In the genomic region with DNA sequence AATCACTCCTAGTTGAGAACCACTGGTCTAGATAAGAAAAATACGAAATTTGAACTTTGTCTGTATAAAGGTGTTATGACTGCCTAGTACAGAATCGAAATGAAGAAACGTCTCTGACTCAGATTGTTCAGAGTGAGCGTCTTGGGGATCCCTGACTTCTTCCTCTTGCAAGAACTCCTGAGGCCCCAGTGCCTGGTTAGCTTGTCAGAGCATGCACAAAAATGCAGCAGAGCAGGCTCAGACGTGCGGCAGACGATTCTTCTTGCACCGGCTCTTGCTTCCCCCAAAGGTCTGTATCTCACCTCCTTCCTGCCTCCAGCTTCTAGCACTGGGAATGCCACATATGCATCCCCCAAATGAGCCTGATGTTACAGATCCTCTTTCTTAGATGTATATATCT, we compare ENCODE assay signal across 29 mouse cellular contexts. TPM values are rescaled to one million over a fixed set of nuclear protein-coding genes. Genes with fewer than 3 reads are reported as not detected.
A peak's percentile ranks its signal among the peaks of the same experiment; 100 is the strongest.
DNase-seq lines count a peak whose midpoint lies in the region; ATAC-seq lines count a peak whose summit lies in the region.
"Had no signal": no experiment of that assay in that cellular context is flagged by ENCODE, and none has a peak within 500 bp of the region (broad histone marks: within the 10 kb centered on the region; RNA-seq: fewer than 3 reads in every experiment).

No protein-coding gene starts in this region.

- DNase-seq in urinary bladder, adult 18-20 months (ENCODE audit: low spot score in 2 of 2) = peak; percentile 42 to 55
- no peak for DNase-seq in urinary bladder, postnatal 10 days (ENCODE audit: low spot score)
- peak; percentile 79 for DNase-seq in gonadal fat pad, adult 2 months (ENCODE audit: low read depth)
- DNase-seq in kidney, postnatal 10 days = no peak
- DNase-seq in cerebellum, adult 11-12 months = no peak
- no peak for DNase-seq in embryo, embryonic 11 days
- DNase-seq: adrenal gland, postnatal 36 days; cerebellum, adult 2 months; cerebellum, postnatal 14 days; heart, postnatal 14 days; kidney, adult 18-20 months; kidney, postnatal 36 days; liver; lung, adult 2 months; lung, postnatal 10 days; midbrain, embryonic 14.5 days; right cerebral cortex, adult 18-20 months; thymus, postnatal 14 days had no signal

- no peak overlapping the region for H3K4me2 ChIP-seq in embryonic facial prominence, embryonic 13.5 days
- H3K4me2 ChIP-seq in stomach, embryonic 16.5 days (ENCODE audit: low read depth, low read length) = no peak overlapping the region
- H3K4me2 ChIP-seq: kidney, embryonic 15.5 days; neural tube, embryonic 12.5 days had no signal

- no peak overlapping the region for H3K9ac ChIP-seq in embryonic facial prominence, embryonic 13.5 days
- H3K9ac ChIP-seq in stomach, embryonic 16.5 days (ENCODE audit: low read length) = no peak overlapping the region
- H3K9ac ChIP-seq: kidney, embryonic 15.5 days; liver, embryonic 14.5 days; neural tube, embryonic 12.5 days had no signal

- no peak overlapping the region for H3K4me3 ChIP-seq in embryonic facial prominence, embryonic 13.5 days
- H3K4me3 ChIP-seq in stomach, embryonic 16.5 days (replicated peaks; ENCODE audit: low read length) = no peak overlapping the region
- H3K4me3 ChIP-seq: forebrain, embryonic 10.5 days; hindbrain, embryonic 10.5 days; kidney, embryonic 15.5 days; layer of hippocampus, adult 2 months; left cerebral cortex, adult 2 months; neural tube, embryonic 12.5 days had no signal

- no peaks in the 10 kb centered on the region for H3K27me3 ChIP-seq in embryonic facial prominence, embryonic 13.5 days
- H3K27me3 ChIP-seq in stomach, embryonic 16.5 days (ENCODE audit: control insufficient read depth, insufficient read depth, low read length) = no peaks in the 10 kb centered on the region
- H3K27me3 ChIP-seq: kidney, embryonic 15.5 days; neural tube, embryonic 12.5 days had no signal

- H3K9me3 ChIP-seq in embryonic facial prominence, embryonic 13.5 days = no peaks in the 10 kb centered on the region
- H3K9me3 ChIP-seq in stomach, embryonic 16.5 days (replicated peaks; ENCODE audit: control insufficient read depth, low read length) = no peaks in the 10 kb centered on the region
- H3K9me3 ChIP-seq: forebrain, embryonic 10.5 days; hindbrain, embryonic 10.5 days; kidney, embryonic 15.5 days; neural tube, embryonic 12.5 days had no signal

- peak overlapping the region; percentile 55 for H3K27ac ChIP-seq in embryonic facial prominence, embryonic 13.5 days
- H3K27ac ChIP-seq in stomach, embryonic 16.5 days (ENCODE audit: low read length) = peak overlapping the region; percentile 90
- H3K27ac ChIP-seq: forebrain, embryonic 10.5 days; hindbrain, embryonic 10.5 days; kidney, embryonic 15.5 days; layer of hippocampus, adult 2 months; left cerebral cortex, adult 2 months; liver, embryonic 14.5 days; neural tube, embryonic 12.5 days had no signal

- H3K36me3 ChIP-seq in embryonic facial prominence, embryonic 13.5 days = peaks cover 19% of the 10 kb centered on the region
- H3K36me3 ChIP-seq in stomach, embryonic 16.5 days (ENCODE audit: control insufficient read depth, insufficient read depth, low read length) = no peaks in the 10 kb centered on the region

- WGBS in embryonic facial prominence, embryonic 13.5 days = 71% methylated on average over 8 of the region's 8 CpGs
- WGBS in stomach, embryonic 16.5 days = 82% methylated on average over 8 of the region's 8 CpGs

- no peak for ATAC-seq in embryonic facial prominence, embryonic 13.5 days (ENCODE audit: insufficient number of reproducible peaks, insufficient read depth, low FRiP score, low TSS enrichment, low read depth)
- no peak for ATAC-seq in stomach, embryonic 16.5 days (ENCODE audit: insufficient read depth, low FRiP score)
- ATAC-seq: forebrain, embryonic 16.5 days; hindbrain, embryonic 16.5 days had no signal

- H3K4me1 ChIP-seq in embryonic facial prominence, embryonic 13.5 days = no peaks in the 10 kb centered on the region
- H3K4me1 ChIP-seq in stomach, embryonic 16.5 days (ENCODE audit: control insufficient read depth, insufficient read depth, low read length) = no peaks in the 10 kb centered on the region
- H3K4me1 ChIP-seq: forebrain, embryonic 10.5 days; kidney, embryonic 15.5 days had no signal

RNA-seq across cellular contexts. Expression of a gene that starts 48.0 kb away (rescaled TPM):
- polyA plus RNA-seq in embryonic facial prominence, embryonic 13.5 days (2015; fragmentation: Nextera tagmentation; extraction: Ambion mirVana) = 59.5 and 65.0 TPM in 2 replicates
- 9.9 TPM in 2 replicates for polyA plus RNA-seq in gonadal fat pad, adult 2 months (2012; rRNA removed)
- 28.1 and 31.6 TPM in 2 replicates for polyA plus RNA-seq in stomach, embryonic 16.5 days (2015; fragmentation: Nextera tagmentation; extraction: Ambion mirVana)

Comparison
In these comparisons a context has a peak if more than half of its experiments do, and no peak if none do; other contexts are left out.
1. DNase-seq: peak in urinary bladder, adult 18-20 months (2 of 2) and gonadal fat pad, adult 2 months (single experiment); none in urinary bladder, postnatal 10 days (single experiment), kidney, postnatal 10 days (single experiment), cerebellum, adult 11-12 months (single experiment) and embryo, embryonic 11 days (single experiment).